Mouse (Mus musculus): ENCODE data around the gene Fus. TPM values are rescaled to one million over a fixed set of nuclear protein-coding genes. Genes with fewer than 3 reads are reported as not detected.
A peak's percentile ranks its signal among the peaks of the same experiment; 100 is the strongest.
"Not testable (repeated sequence)": the region's sequence is repeated elsewhere in the genome, so short reads cannot be mapped to it uniquely, and the experiment has no call there.

Fus gene
- polyA plus RNA-seq, 1 experiment from 2014 or later, result 57.7 TPM

DNA sequence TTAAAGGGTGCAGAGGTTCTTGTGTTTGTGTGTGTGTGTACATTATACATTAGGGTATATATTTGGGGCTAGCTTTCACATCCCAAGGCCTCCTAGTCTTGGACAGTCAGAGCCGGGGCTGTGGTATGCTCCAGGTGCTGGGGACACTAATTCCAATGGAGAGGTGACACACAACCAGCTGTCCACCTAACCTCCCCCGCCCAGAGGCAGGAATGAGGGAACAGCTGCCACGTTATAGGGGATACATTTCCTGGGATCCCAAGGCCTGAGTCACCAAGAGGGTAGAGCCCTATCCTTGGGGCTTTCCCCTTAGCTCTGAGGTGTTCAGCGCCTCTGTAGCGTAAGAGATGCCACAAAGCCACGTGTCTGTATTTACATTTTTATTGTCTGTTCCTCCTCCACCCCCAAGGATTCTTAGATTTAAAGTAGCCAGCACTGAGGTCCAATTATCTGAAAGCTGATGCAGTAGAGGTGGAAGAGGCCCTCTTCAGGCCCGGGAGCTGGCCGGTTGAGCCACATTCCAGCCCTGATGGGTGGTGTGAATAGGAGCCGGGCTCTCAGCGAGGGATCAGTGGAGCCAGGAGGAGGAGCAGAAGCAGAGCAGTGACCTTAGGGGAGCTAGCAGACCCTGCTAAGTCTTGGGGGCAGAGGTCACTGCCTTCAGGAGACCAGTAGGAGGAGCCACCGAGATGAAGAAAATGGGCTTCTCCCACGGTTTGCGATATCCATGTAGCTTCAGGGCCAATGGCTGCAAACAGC lies 34.8 kb upstream of the Fus start:
- ATAC-seq (replicated peaks; ENCODE audit: insufficient number of reproducible peaks, low FRiP score, low TSS enrichment, low read depth) (0 out of 2 replicates have a peak, but pooled peaks have one; percentile 2), DNase-seq (ENCODE audit: low spot score) (peak; percentile 53)
- H3K9ac ChIP-seq (replicated peaks; ENCODE audit: low read length), result no peak overlapping the region
- no peaks in the 10 kb centered on the region for H3K9me3 ChIP-seq (replicated peaks; ENCODE audit: control insufficient read depth, low read length)
- H3K27me3 ChIP-seq (ENCODE audit: control insufficient read depth, insufficient read depth, low read length), result peaks cover 4% of the 10 kb centered on the region; the same call in 1 of the 2 replicates
- no peak overlapping the region for H3K4me3 ChIP-seq (ENCODE audit: low read depth, low read length)
- WGBS, result 12% methylated on average over 13 of the region's 13 CpGs
- 0 out of 2 replicates have a peak overlapping the region, but pooled peaks have one; percentile 41 for H3K27ac ChIP-seq (replicated peaks; ENCODE audit: low read depth, low read length)
- H3K36me3 ChIP-seq (replicated peaks; ENCODE audit: control insufficient read depth, insufficient read depth, low read depth, low read length), result no peaks in the 10 kb centered on the region
- no peaks in the 10 kb centered on the region; the same call in 1 of the 2 replicates for H3K4me1 ChIP-seq (ENCODE audit: control insufficient read depth, insufficient read depth, low read length)
- H3K4me2 ChIP-seq (ENCODE audit: low read depth, low read length), result no peak overlapping the region

DNA sequence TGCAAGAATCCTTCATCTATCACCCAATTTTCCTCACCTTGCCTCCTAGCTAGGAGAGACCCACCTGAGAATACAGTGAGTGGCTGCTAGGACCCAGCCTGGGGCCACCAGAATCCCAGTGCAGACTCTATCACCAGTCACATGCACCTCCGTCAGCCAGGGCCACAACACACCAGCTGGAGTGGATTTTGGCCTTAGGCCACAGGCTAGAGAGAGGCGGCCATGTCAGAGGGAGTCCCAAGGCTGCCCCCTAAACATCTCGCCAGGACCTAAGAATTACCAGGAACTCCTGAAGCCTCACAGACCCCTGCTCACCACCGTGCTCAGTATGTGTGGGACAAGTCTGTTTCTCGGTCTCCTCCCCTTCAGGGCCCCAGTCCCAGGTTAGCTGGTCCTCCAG lies 33.2 kb upstream of the Fus start:
- DNase-seq (ENCODE audit: low spot score) (no peak), ATAC-seq (replicated peaks; ENCODE audit: insufficient number of reproducible peaks, low FRiP score, low TSS enrichment, low read depth) (no peak)
- H3K9ac ChIP-seq (replicated peaks; ENCODE audit: low read length), result no peak overlapping the region
- no peak overlapping the region for H3K4me3 ChIP-seq (ENCODE audit: low read depth, low read length)
- H3K4me1 ChIP-seq (ENCODE audit: control insufficient read depth, insufficient read depth, low read length), result no peaks in the 10 kb centered on the region; the same call in 1 of the 2 replicates
- H3K9me3 ChIP-seq (replicated peaks; ENCODE audit: control insufficient read depth, low read length), result no peaks in the 10 kb centered on the region
- no peaks in the 10 kb centered on the region for H3K27me3 ChIP-seq (ENCODE audit: control insufficient read depth, insufficient read depth, low read length)
- H3K27ac ChIP-seq (replicated peaks; ENCODE audit: low read depth, low read length), result no peak overlapping the region
- H3K4me2 ChIP-seq (ENCODE audit: low read depth, low read length), result no peak overlapping the region
- WGBS, result 84% methylated on average over 5 of the region's 5 CpGs
- H3K36me3 ChIP-seq (replicated peaks; ENCODE audit: control insufficient read depth, insufficient read depth, low read depth, low read length), result no peaks in the 10 kb centered on the region

DNA sequence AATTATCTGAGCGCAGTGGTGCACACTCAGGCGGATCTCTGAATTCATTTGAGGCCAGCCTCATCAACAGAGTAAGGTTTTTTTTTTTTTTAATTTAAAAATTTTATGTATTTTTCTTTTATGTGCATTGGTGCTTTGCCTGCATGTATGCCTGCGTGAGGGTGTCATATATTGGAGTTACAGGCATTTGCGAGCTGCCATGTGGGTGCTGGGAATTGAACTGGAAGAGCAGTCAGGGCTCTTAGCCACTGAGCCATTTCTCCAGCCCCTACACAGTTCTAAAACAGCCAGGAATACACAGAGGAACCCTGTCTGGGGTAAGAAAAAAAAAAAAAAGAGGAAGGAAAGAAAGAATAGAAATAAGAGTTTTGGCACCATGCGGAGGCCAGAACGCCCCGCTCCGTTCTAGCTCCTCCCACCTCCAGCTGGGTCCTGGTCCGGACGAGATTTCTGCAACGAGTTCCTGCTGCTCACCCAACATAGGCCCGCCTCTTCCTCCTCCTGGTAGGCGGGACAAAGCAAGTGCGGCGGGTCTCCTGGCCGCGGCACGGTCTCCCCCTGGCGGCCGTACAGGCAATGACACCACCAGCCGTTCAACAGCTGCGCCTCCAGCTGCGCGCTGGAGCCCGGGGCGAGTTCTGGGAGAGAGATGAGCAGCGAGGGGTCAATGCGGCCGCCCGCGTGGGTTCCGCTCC lies 32.1 kb upstream of the Fus start:
- Histone ChIP-seq H3K9ac (replicated peaks; ENCODE audit: low read length) (peak overlapping the region; percentile 80), H3K36me3 (replicated peaks; ENCODE audit: control insufficient read depth, insufficient read depth, low read depth, low read length) (no peaks in the 10 kb centered on the region), H3K4me1 (ENCODE audit: control insufficient read depth, insufficient read depth, low read length) (no peaks in the 10 kb centered on the region), H3K4me2 (ENCODE audit: low read depth, low read length) (peak overlapping the region; percentile 97), H3K9me3 (replicated peaks; ENCODE audit: control insufficient read depth, low read length) (no peaks in the 10 kb centered on the region), H3K27ac (replicated peaks; ENCODE audit: low read depth, low read length) (peak overlapping the region; percentile 47; the same call in 1 of the 2 replicates), H3K4me3 (ENCODE audit: low read depth, low read length) (peak overlapping the region; percentile 71), H3K27me3 (ENCODE audit: control insufficient read depth, insufficient read depth, low read length) (no peaks in the 10 kb centered on the region)
- WGBS, result 6% methylated on average over 32 of the region's 32 CpGs
- DNase-seq (ENCODE audit: low spot score) (peak; percentile 96), ATAC-seq (replicated peaks; ENCODE audit: insufficient number of reproducible peaks, low FRiP score, low TSS enrichment, low read depth) (peak; percentile 85)

DNA sequence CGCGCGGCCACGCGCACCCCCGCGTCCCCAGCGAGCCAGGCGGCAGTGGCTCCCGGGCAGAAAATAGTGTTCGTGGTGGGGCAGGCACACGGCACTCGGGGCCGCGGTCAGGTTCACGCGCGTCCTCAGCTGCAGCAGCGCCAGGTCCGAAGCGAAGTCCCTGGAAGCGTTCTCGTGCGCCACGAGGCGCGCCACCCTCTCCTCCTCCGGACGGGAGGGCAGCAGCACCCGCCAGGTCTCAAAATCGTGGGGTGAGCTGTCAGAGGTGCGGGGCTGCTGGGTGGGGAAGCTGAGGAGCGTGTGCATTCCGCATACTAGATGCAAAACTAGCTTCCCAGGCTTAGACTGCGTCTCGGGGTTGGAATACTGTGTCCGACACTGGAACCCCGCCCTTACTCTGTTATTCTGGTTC lies 31.5 kb upstream of the Fus start:
- peak overlapping the region; percentile 47; the same call in 1 of the 2 replicates for H3K27ac ChIP-seq (replicated peaks; ENCODE audit: low read depth, low read length)
- under 1% methylated on average over 37 of the region's 38 CpGs for WGBS
- H3K4me1 ChIP-seq (ENCODE audit: control insufficient read depth, insufficient read depth, low read length), result no peaks in the 10 kb centered on the region
- peak overlapping the region; percentile 71 for H3K4me3 ChIP-seq (ENCODE audit: low read depth, low read length)
- peak; percentile 32 for ATAC-seq (replicated peaks; ENCODE audit: insufficient number of reproducible peaks, low FRiP score, low TSS enrichment, low read depth)
- peak overlapping the region; percentile 97 for H3K4me2 ChIP-seq (ENCODE audit: low read depth, low read length)
- peak overlapping the region; percentile 80 for H3K9ac ChIP-seq (replicated peaks; ENCODE audit: low read length)
- H3K9me3 ChIP-seq (replicated peaks; ENCODE audit: control insufficient read depth, low read length), result no peaks in the 10 kb centered on the region
- H3K36me3 ChIP-seq (replicated peaks; ENCODE audit: control insufficient read depth, insufficient read depth, low read depth, low read length), result no peaks in the 10 kb centered on the region
- peak; percentile 25 for DNase-seq (ENCODE audit: low spot score)
- H3K27me3 ChIP-seq (ENCODE audit: control insufficient read depth, insufficient read depth, low read length), result no peaks in the 10 kb centered on the region

DNA sequence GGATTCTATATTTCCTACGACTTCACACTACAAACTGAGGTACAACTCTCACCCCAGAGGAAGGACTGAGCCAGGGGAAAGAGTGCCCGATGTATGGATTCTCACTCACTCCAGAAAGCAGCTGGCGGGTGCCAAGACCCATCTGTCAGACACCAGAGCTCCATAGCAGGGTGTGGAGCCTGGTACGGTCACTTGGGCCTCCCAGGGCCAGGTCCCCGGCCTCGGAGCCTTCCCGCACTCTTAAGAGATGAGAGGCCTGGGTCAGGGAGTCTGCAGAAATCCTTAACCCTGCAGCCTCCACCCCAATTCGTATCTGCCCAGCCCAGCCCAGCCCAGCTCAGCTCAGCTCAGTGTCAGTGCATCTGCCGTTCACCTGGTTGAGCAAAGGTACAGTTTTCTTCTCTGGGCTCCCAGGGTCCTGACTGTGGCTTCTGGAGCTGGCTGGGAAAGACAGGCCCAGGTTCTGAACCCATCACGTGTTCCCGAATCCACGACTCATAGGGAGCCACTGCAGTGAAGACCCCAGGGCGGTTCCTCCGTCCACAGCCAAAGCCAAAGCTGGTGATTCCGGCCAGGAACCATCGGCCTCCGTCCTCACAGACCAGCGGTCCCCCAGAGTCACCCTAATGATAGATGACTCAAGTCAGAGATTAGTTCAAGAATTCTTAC lies 30.9 kb upstream of the Fus start:
- peak overlapping the region; percentile 80 for H3K9ac ChIP-seq (replicated peaks; ENCODE audit: low read length)
- WGBS, result 59% methylated on average over 18 of the region's 18 CpGs
- H3K4me3 ChIP-seq (ENCODE audit: low read depth, low read length), result peak overlapping the region; percentile 71
- no peak overlapping the region; the same call in 1 of the 2 replicates for H3K27ac ChIP-seq (replicated peaks; ENCODE audit: low read depth, low read length)
- no peaks in the 10 kb centered on the region for H3K4me1 ChIP-seq (ENCODE audit: control insufficient read depth, insufficient read depth, low read length)
- peak overlapping the region; percentile 97 for H3K4me2 ChIP-seq (ENCODE audit: low read depth, low read length)
- H3K27me3 ChIP-seq (ENCODE audit: control insufficient read depth, insufficient read depth, low read length), result no peaks in the 10 kb centered on the region
- H3K9me3 ChIP-seq (replicated peaks; ENCODE audit: control insufficient read depth, low read length), result no peaks in the 10 kb centered on the region
- ATAC-seq (replicated peaks; ENCODE audit: insufficient number of reproducible peaks, low FRiP score, low TSS enrichment, low read depth) (no peak), DNase-seq (ENCODE audit: low spot score) (no peak)
- no peaks in the 10 kb centered on the region for H3K36me3 ChIP-seq (replicated peaks; ENCODE audit: control insufficient read depth, insufficient read depth, low read depth, low read length)

DNA sequence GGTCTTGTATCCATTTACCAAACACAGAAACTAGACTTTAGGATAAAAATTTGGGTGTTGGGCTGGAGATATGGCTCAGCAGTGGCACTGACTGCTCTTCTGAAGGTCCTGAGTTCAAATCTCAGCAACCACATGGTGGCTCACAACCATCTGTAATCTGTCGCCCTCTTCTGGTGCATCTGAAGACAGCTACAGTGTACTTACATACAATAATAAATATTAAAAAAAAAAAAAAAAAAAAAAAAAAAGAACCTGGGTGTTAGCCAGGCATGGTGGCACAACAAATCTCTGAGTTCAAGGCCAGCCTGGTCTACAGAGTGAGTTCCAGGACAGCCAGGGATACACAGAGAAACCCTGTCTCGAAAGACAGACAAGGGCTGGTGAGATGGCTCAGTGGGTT lies 25.2 kb upstream of the Fus start:
- peaks cover 16% of the 10 kb centered on the region for H3K27me3 ChIP-seq (ENCODE audit: control insufficient read depth, insufficient read depth, low read length)
- not testable (repeated sequence) for ATAC-seq (replicated peaks; ENCODE audit: insufficient number of reproducible peaks, low FRiP score, low TSS enrichment, low read depth); DNase-seq (ENCODE audit: low spot score); H3K4me1 ChIP-seq (ENCODE audit: control insufficient read depth, insufficient read depth, low read length); H3K9ac ChIP-seq (replicated peaks; ENCODE audit: low read length); H3K36me3 ChIP-seq (replicated peaks; ENCODE audit: control insufficient read depth, insufficient read depth, low read depth, low read length); H3K4me3 ChIP-seq (ENCODE audit: low read depth, low read length); H3K4me2 ChIP-seq (ENCODE audit: low read depth, low read length); H3K27ac ChIP-seq (replicated peaks; ENCODE audit: low read depth, low read length); H3K9me3 ChIP-seq (replicated peaks; ENCODE audit: control insufficient read depth, low read length)
- WGBS, result 49% methylated on average over 2 of the region's 2 CpGs

DNA sequence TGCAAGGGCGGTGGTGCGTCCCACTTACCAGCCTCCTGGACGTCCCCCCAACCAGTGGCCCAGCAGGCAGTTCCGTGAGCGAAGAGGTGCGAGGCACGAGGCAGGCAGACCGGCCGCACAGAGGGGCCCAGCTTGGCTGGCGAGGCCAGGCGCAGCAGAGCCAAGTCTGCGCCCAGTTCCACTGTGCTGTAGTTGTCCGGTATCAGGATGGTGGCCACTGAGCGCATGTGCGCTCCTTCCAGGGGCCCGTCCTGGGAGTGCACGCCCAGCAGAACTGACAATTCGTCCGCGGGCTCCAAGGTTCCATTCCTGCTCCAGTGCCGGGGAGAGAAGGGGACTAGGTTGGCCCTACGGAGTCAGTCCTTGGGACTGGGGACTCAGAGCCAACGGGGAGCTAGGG lies 22.6 kb upstream of the Fus start:
- Histone ChIP-seq H3K9me3 (replicated peaks; ENCODE audit: control insufficient read depth, low read length) (no peaks in the 10 kb centered on the region), H3K4me1 (ENCODE audit: control insufficient read depth, insufficient read depth, low read length) (no peaks in the 10 kb centered on the region), H3K36me3 (replicated peaks; ENCODE audit: control insufficient read depth, insufficient read depth, low read depth, low read length) (no peaks in the 10 kb centered on the region), H3K4me3 (ENCODE audit: low read depth, low read length) (no peak overlapping the region), H3K27ac (replicated peaks; ENCODE audit: low read depth, low read length) (no peak overlapping the region), H3K9ac (replicated peaks; ENCODE audit: low read length) (0 out of 2 replicates have a peak overlapping the region, but pooled peaks have one; percentile 1), H3K27me3 (ENCODE audit: control insufficient read depth, insufficient read depth, low read length) (peaks cover 16% of the 10 kb centered on the region), H3K4me2 (ENCODE audit: low read depth, low read length) (no peak overlapping the region)
- no peak for DNase-seq (ENCODE audit: low spot score)
- ATAC-seq (replicated peaks; ENCODE audit: insufficient number of reproducible peaks, low FRiP score, low TSS enrichment, low read depth), result no peak
- WGBS, result 12% methylated on average over 23 of the region's 23 CpGs
